Mouse (Mus musculus) lung, postnatal 10 days (tissue): ENCODE measurements at regions not wholly inside any gene's neighbourhood (a gene's known extent, or its start where the extent isn't known, plus 50 kb on each side); places are given as distances from the start of the nearest gene placed in this dataset.
A peak's percentile ranks its signal among the peaks of the same experiment; 100 is the strongest.

Experiments used
- DNase-seq: peaks from one replicate; pipeline ENCODE4 v3.0.0; 2021

GRCm38 (mm10) chr10:92075469-92075868 is 646.8 kb downstream of the Nedd1 start:
- DNase-seq, result no peak

- no peak for DNase-seq
Observed at GRCm38 (mm10) chr10:92074698-92075394, 647.4 kb downstream of the Nedd1 start.

- DNase-seq, result no peak
Observed at GRCm38 (mm10) chr10:92073873-92074390, 648.3 kb downstream of the Nedd1 start.

- DNase-seq, result no peak
Observed at GRCm38 (mm10) chr10:92044783-92045182, 677.4 kb downstream of the Nedd1 start.

- no peak for DNase-seq
Observed at GRCm38 (mm10) chr10:92036176-92036575, 686.0 kb downstream of the Nedd1 start.

GRCm38 (mm10) chr10:92030221-92030620 is 692.0 kb downstream of the Nedd1 start:
- DNase-seq, result no peak

- no peak for DNase-seq
Observed at GRCm38 (mm10) chr10:92024203-92024602, 698.0 kb downstream of the Nedd1 start.

GRCm38 (mm10) chr10:92021036-92021435 is 701.2 kb downstream of the Nedd1 start:
- no peak for DNase-seq

- no peak for DNase-seq
Observed at GRCm38 (mm10) chr10:92009551-92009950, 712.7 kb downstream of the Nedd1 start.

- no peak for DNase-seq
Observed at GRCm38 (mm10) chr10:92007891-92008290, 714.3 kb downstream of the Nedd1 start.

GRCm38 (mm10) chr10:92006467-92006866 is 715.8 kb downstream of the Nedd1 start:
- no peak for DNase-seq

- no peak for DNase-seq
Observed at GRCm38 (mm10) chr10:91991040-91991439, 731.2 kb downstream of the Nedd1 start.

GRCm38 (mm10) chr10:91988364-91988763 is 733.9 kb downstream of the Nedd1 start:
- DNase-seq, result peak; percentile 58

- no peak for DNase-seq
Observed at GRCm38 (mm10) chr10:91979841-91980240, 742.4 kb downstream of the Nedd1 start.

GRCm38 (mm10) chr10:91971951-91972350 is 750.3 kb downstream of the Nedd1 start:
- DNase-seq, result no peak

- DNase-seq, result no peak
Observed at GRCm38 (mm10) chr10:91967570-91968310, 754.5 kb downstream of the Nedd1 start.

- no peak for DNase-seq
Observed at GRCm38 (mm10) chr10:91959734-91960492, 762.3 kb downstream of the Nedd1 start.

GRCm38 (mm10) chr10:91953078-91953477 is 769.1 kb downstream of the Nedd1 start:
- no peak for DNase-seq

- DNase-seq, result no peak
Observed at GRCm38 (mm10) chr10:91923626-91924025, 742.5 kb upstream of the Tmpo start.

- DNase-seq, result no peak
Observed at GRCm38 (mm10) chr10:91889864-91890263, 708.7 kb upstream of the Tmpo start.

- DNase-seq, result no peak
Observed at GRCm38 (mm10) chr10:91888537-91888936, 707.4 kb upstream of the Tmpo start.

- peak; percentile 13 for DNase-seq
Observed at GRCm38 (mm10) chr10:91883155-91883554, 702.0 kb upstream of the Tmpo start.

GRCm38 (mm10) chr10:91882481-91882880 is 701.4 kb upstream of the Tmpo start:
- no peak for DNase-seq
